Mouse (Mus musculus) hindbrain, embryonic 14.5 days (tissue): ENCODE results near the gene Stk38l. TPM values are rescaled to one million over a fixed set of nuclear protein-coding genes. Genes with fewer than 3 reads are reported as not detected.

Source experiments
- ATAC-seq: fragments of 200-750 bp; cut with Nextera tagmentation; 2 replicates; pipeline ENCODE4 v1.8.0; 2017; ENCODE audit warnings: moderate number of reproducible peaks, mild to moderate bottlenecking, moderate TSS enrichment, moderate library complexity; ENCODE audit not compliant: low FRiP score
- DNase-seq: peaks from one replicate; pipeline ENCODE4 v3.0.0-alpha.2; 2015; ENCODE audit warnings: low spot score
- H3K27ac ChIP-seq: fragments of 300-500 bp; sonication (generic); 2 replicates; pipeline ENCODE4 v1.5.1; 2014; ENCODE audit warnings: mild to moderate bottlenecking, moderate library complexity
- H3K27me3 ChIP-seq: fragments of 300-500 bp; sonication (generic); 2 replicates; pipeline ENCODE4 v1.6.1; 2014; ENCODE audit warnings: mild to moderate bottlenecking, low read length, mixed read lengths; ENCODE audit not compliant: control insufficient read depth, insufficient read depth
- H3K36me3 ChIP-seq: fragments of 300-500 bp; sonication (generic); replicated peaks from 2 replicates; pipeline ENCODE4 v1.6.1; 2014; ENCODE audit not compliant: control insufficient read depth, insufficient read depth
- H3K4me1 ChIP-seq: fragments of 300-500 bp; sonication (generic); replicated peaks from 2 replicates; pipeline ENCODE4 v1.6.1; 2014; ENCODE audit warnings: antibody characterized with exemption, low read length, mixed read lengths; ENCODE audit not compliant: control insufficient read depth, insufficient read depth
- H3K4me2 ChIP-seq: fragments of 300-500 bp; sonication (generic); replicated peaks from 2 replicates; pipeline ENCODE4 v1.6.1; 2014; ENCODE audit warnings: mild to moderate bottlenecking, moderate library complexity
- H3K4me3 ChIP-seq: fragments of 300-500 bp; sonication (generic); replicated peaks from 2 replicates; pipeline ENCODE4 v1.5.1; 2014; ENCODE audit warnings: mild to moderate bottlenecking, low read length
- H3K9ac ChIP-seq: fragments of 300-500 bp; sonication (generic); 2 replicates; pipeline ENCODE4 v1.6.1; 2014
- H3K9me3 ChIP-seq: fragments of 300-500 bp; sonication (generic); 2 replicates; pipeline ENCODE4 v1.6.1; 2016; ENCODE audit warnings: low read length; ENCODE audit not compliant: control insufficient read depth
- WGBS: fragments of 180-500 bp; shearing (Covaris S2); extraction: QIAGEN DNeasy Blood & Tissue Kit; methylation state at CpG from one replicate; pipeline ENCODE4 v1.1.7; 2014; 5-methylcytosine and 5-hydroxymethylcytosine counted together
- polyA plus RNA-seq: library from polyadenylated mRNA; unstranded; fragments of >200 nt; fragmentation: Nextera tagmentation; extraction: Ambion mirVana; gene quantifications from 2 replicates; pipeline ENCODE4 v1.2.1, GENCODE M21; 2014

Stk38l gene
- polyA plus RNA-seq, result 15.6 and 15.9 TPM in 2 replicates

DNA sequence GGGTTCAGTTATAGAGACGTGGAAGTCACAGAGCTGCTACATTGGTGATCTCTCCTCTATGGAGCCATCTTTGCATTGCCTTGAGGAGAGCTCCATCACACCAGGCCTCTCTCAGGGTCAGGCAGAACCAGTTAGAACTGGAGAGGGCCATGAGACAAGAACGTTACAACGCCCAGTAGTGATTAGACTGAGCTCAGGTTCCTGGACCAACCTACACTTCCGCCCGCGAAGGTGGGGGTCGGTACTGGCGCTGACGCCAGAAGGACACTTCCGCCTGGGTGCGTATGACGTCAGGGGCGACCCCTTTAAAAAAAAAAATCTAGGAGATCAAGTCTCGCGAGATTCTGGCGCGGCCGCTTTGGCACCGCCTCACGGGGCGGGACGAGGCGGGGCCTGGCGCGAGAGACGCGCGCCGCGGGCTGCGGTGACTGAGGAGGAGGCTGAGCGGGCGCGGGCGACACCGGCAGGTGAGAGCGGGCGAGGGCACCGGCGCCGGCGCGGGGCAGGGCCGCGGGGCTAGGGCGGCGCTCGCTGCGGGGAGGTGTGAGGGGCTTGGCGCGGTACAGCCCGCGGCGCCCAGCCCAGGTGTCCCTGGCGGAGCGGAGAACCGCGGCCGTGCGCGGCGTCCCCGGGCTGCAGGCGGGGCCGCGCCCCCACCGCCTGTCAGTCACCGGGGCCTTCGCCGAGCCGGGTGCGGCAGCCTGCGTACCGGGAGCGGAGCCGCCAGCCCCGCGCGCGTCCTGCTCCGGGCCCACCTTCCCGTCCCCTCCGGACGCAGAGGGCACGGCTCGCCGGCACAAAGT is at the start of gene Stk38l:
Gene Stk38l, plus strand, starts transcription at position 415 of the 803 bp plus-strand sequence.
- Histone ChIP-seq H3K9me3 (no peaks in the 10 kb centered on the region), H3K36me3 (no peaks in the 10 kb centered on the region), H3K4me2 (peak within 1 kb of the TSS; percentile 60), H3K27me3 (no peaks in the 10 kb centered on the region), H3K27ac (peak within 1 kb of the TSS; percentile 84), H3K4me1 (peaks cover 6% of the 10 kb centered on the region), H3K4me3 (peak within 1 kb of the TSS; percentile 89), H3K9ac (peak within 1 kb of the TSS; percentile 79)
- peak; percentile 99 for DNase-seq
- WGBS, result 3% methylated on average over 67 of the region's 87 CpGs
- ATAC-seq, result peak; percentile 98

DNA sequence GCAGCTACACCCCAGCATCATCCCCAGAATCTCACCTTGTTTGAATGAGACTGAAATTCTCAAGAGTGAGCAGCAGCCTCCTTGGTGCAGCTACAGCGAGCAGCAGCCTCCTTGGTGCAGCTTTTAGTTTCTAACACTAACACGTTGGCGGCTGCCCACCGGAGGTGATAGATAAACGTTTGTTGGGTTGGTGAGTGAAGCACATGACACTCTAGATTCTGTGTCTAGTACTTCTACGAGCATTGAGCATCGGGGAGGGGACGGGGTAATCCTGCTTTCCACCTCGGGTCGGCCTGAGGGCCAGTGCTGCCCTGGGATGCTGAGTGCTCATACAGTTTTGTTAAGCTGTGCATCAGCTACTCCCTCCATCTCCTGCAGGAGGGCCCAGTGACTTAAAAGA is 47.9 kb upstream of the Stk38l start:
- H3K9me3 ChIP-seq, result no peaks in the 10 kb centered on the region
- no peak overlapping the region for H3K9ac ChIP-seq
- no peaks in the 10 kb centered on the region for H3K27me3 ChIP-seq
- H3K27ac ChIP-seq, result no peak overlapping the region
- H3K36me3 ChIP-seq, result no peaks in the 10 kb centered on the region
- H3K4me3 ChIP-seq, result no peak overlapping the region
- H3K4me2 ChIP-seq, result no peak overlapping the region
- no peaks in the 10 kb centered on the region for H3K4me1 ChIP-seq
- DNase-seq (no peak), ATAC-seq (no peak)
- 85% methylated on average over 10 of the region's 10 CpGs for WGBS

GRCm38 (mm10) chr6:146678136-146679070 is 46.4 kb upstream of the Stk38l start:
- WGBS, result 83% methylated on average over 10 of the region's 10 CpGs
- ATAC-seq, result no peak

DNA sequence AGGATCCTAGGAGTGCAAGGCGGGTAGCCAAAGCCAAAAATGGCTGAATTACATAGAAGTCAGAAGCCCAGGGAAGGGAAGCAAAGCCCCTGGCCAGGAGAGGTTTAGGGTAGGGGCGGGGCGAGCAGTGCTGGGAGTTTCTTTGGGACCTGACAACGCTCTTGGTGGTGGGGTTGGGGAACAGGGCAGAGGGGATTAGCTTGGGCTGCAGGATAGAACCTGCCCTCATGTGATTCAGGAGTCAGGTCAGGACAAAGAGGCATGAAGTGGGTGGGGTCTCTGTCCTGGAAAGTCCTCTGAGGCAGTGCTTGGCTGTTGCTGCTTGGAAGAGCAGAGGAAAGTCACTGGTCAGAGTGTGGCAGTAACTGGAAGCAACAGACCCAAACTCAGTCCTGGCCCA is 40.9 kb upstream of the Stk38l start:
- H3K4me2 ChIP-seq, result no peak overlapping the region
- H3K36me3 ChIP-seq, result no peaks in the 10 kb centered on the region
- H3K9me3 ChIP-seq, result no peaks in the 10 kb centered on the region
- ATAC-seq (no peak), DNase-seq (no peak)
- H3K4me1 ChIP-seq, result no peaks in the 10 kb centered on the region
- WGBS, result 80% methylated on average over 4 of the region's 4 CpGs
- no peak overlapping the region for H3K9ac ChIP-seq
- no peak overlapping the region for H3K27ac ChIP-seq
- H3K4me3 ChIP-seq, result no peak overlapping the region
- H3K27me3 ChIP-seq, result no peaks in the 10 kb centered on the region

More at GRCm38 (mm10) chr6:146678136-146679070, 46.4 kb upstream of the Stk38l start:
- H3K4me3 ChIP-seq, result no peak overlapping the region
- no peaks in the 10 kb centered on the region for H3K27me3 ChIP-seq
- no peaks in the 10 kb centered on the region for H3K36me3 ChIP-seq
- H3K27ac ChIP-seq, result no peak overlapping the region
- DNase-seq, result no peak
- H3K9me3 ChIP-seq, result no peaks in the 10 kb centered on the region
- no peak overlapping the region for H3K4me2 ChIP-seq
- no peaks in the 10 kb centered on the region for H3K4me1 ChIP-seq
- H3K9ac ChIP-seq, result no peak overlapping the region

- no peaks in the 10 kb centered on the region for H3K4me1 ChIP-seq
- no peaks in the 10 kb centered on the region for H3K9me3 ChIP-seq
- no peak overlapping the region for H3K9ac ChIP-seq
- no peak for DNase-seq
- no peaks in the 10 kb centered on the region for H3K36me3 ChIP-seq
- WGBS, result 82% methylated on average over 17 of the region's 17 CpGs
- no peak overlapping the region for H3K4me2 ChIP-seq
- H3K4me3 ChIP-seq, result no peak overlapping the region
- no peaks in the 10 kb centered on the region for H3K27me3 ChIP-seq
- H3K27ac ChIP-seq, result no peak overlapping the region
- ATAC-seq, result no peak
These were observed 39.0 kb upstream of the Stk38l start for GRCm38 (mm10) chr6:146685781-146686308.

- H3K4me3 ChIP-seq, result no peak overlapping the region
- no peaks in the 10 kb centered on the region for H3K36me3 ChIP-seq
- no peaks in the 10 kb centered on the region for H3K27me3 ChIP-seq
- no peak for ATAC-seq
- no peaks in the 10 kb centered on the region for H3K9me3 ChIP-seq
- no peak overlapping the region for H3K4me2 ChIP-seq
- no peak overlapping the region for H3K27ac ChIP-seq
- no peak for DNase-seq
- H3K4me1 ChIP-seq, result no peaks in the 10 kb centered on the region
- H3K9ac ChIP-seq, result no peak overlapping the region
- 85% methylated on average over 5 of the region's 5 CpGs for WGBS
These were observed 38.2 kb upstream of the Stk38l start for GRCm38 (mm10) chr6:146686463-146687196.

- no peaks in the 10 kb centered on the region for H3K36me3 ChIP-seq
- no peak overlapping the region for H3K27ac ChIP-seq
- H3K4me2 ChIP-seq, result no peak overlapping the region
- no peak overlapping the region for H3K4me3 ChIP-seq
- WGBS, result 92% methylated on average over 7 of the region's 7 CpGs
- ATAC-seq, result no peak
- H3K9me3 ChIP-seq, result no peaks in the 10 kb centered on the region
- no peak for DNase-seq
- no peaks in the 10 kb centered on the region for H3K27me3 ChIP-seq
- H3K4me1 ChIP-seq, result no peaks in the 10 kb centered on the region
- H3K9ac ChIP-seq, result no peak overlapping the region
These were observed 36.8 kb upstream of the Stk38l start for GRCm38 (mm10) chr6:146688010-146688409.

DNA sequence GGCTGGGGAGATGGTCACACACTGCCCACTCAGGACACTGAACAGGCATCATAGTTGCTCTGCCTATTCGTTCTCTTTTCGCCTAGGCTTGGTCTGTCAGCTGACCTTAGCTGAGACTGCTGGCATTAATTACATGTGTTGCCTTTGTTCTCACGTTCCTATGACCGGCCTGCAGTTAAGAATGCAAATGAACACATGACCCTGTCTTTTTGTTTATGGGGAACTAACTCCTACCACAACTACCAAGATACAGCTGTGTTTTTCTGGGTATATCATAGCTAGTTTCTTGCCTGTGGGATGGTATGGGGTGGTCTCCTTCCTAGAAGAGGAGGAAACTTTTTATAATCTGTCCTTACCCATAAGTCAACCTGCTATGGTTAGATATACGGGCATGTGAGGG is 35.9 kb upstream of the Stk38l start:
- H3K27ac ChIP-seq, result no peak overlapping the region
- DNase-seq, result no peak
- no peaks in the 10 kb centered on the region for H3K9me3 ChIP-seq
- H3K36me3 ChIP-seq, result no peaks in the 10 kb centered on the region
- H3K27me3 ChIP-seq, result no peaks in the 10 kb centered on the region
- H3K4me2 ChIP-seq, result no peak overlapping the region
- H3K4me3 ChIP-seq, result no peak overlapping the region
- WGBS, result 81% methylated on average over 5 of the region's 5 CpGs
- ATAC-seq, result no peak
- H3K9ac ChIP-seq, result no peak overlapping the region
- H3K4me1 ChIP-seq, result no peaks in the 10 kb centered on the region
